Mouse (Mus musculus) kidney, embryonic 14.5 days (tissue): ENCODE data around the gene Cdca7l. TPM values are rescaled to one million over a fixed set of nuclear protein-coding genes. Genes with fewer than 3 reads are reported as not detected.

Experiments
- ATAC-seq: fragments of 200-750 bp; cut with Nextera tagmentation; 2 replicates; pipeline ENCODE4 v1.8.0; 2017; ENCODE audit warnings: moderate number of reproducible peaks, mild to moderate bottlenecking, moderate TSS enrichment, moderate library complexity; ENCODE audit not compliant: low FRiP score, low TSS enrichment
- H3K27ac ChIP-seq: fragments of 300-500 bp; sonication (generic); 2 replicates; pipeline ENCODE4 v1.5.1; 2014; ENCODE audit warnings: low read depth, mild to moderate bottlenecking, low read length, moderate library complexity, mixed read lengths
- H3K27me3 ChIP-seq: fragments of 300-500 bp; sonication (generic); 2 replicates; pipeline ENCODE4 v1.6.1; 2014; ENCODE audit warnings: mild to moderate bottlenecking, low read length; ENCODE audit not compliant: control insufficient read depth, insufficient read depth
- H3K36me3 ChIP-seq: fragments of 300-500 bp; sonication (generic); 2 replicates; pipeline ENCODE4 v1.6.1; 2014; ENCODE audit warnings: low read length, mixed read lengths; ENCODE audit not compliant: control insufficient read depth, insufficient read depth
- H3K4me1 ChIP-seq: fragments of 300-500 bp; sonication (generic); 2 replicates; pipeline ENCODE4 v1.6.1; 2014; ENCODE audit warnings: low read length, mixed read lengths; ENCODE audit not compliant: control insufficient read depth, insufficient read depth
- H3K4me2 ChIP-seq: fragments of 300-500 bp; sonication (generic); replicated peaks from 2 replicates; pipeline ENCODE4 v1.6.1; 2014; ENCODE audit warnings: low read depth, mild to moderate bottlenecking, low read length
- H3K4me3 ChIP-seq: fragments of 300-500 bp; sonication (generic); 2 replicates; pipeline ENCODE4 v1.5.1; 2014; ENCODE audit warnings: mild to moderate bottlenecking, low read length
- H3K9ac ChIP-seq: fragments of 300-500 bp; sonication (generic); 2 replicates; pipeline ENCODE4 v1.6.1; 2014; ENCODE audit warnings: low read depth, mild to moderate bottlenecking, low read length, moderate library complexity
- H3K9me3 ChIP-seq: fragments of 300-500 bp; sonication (generic); 2 replicates; pipeline ENCODE4 v1.6.1; 2016; ENCODE audit warnings: low read length; ENCODE audit not compliant: control insufficient read depth
- WGBS: fragments of 180-500 bp; shearing (Covaris S2); extraction: QIAGEN DNeasy Blood & Tissue Kit; methylation state at CpG from one replicate; pipeline ENCODE4 v1.1.7; 2014; 5-methylcytosine and 5-hydroxymethylcytosine counted together
- polyA plus RNA-seq: library from polyadenylated mRNA; unstranded; fragments of >200 nt; fragmentation: Nextera tagmentation; extraction: Ambion mirVana; gene quantifications from 2 replicates; pipeline ENCODE4 v1.2.1, GENCODE M21; 2014

Cdca7l gene
- polyA plus RNA-seq, 1 experiment from 2014 or later: 69.9 TPM

GRCm38 (mm10) chr12:117842676-117843075 lies 38.6 kb downstream of the Cdca7l start:
- H3K27ac ChIP-seq: no peak overlapping the region
- H3K36me3 ChIP-seq: no peaks in the 10 kb centered on the region
- 0 out of 2 replicates have a peak, but pooled peaks cover 4% of the 10 kb centered on the region for H3K4me1 ChIP-seq
- ATAC-seq: no peak
- H3K4me3 ChIP-seq: no peak overlapping the region
- 91% methylated on average over 1 of the region's 1 CpGs for WGBS
- H3K4me2 ChIP-seq: no peak overlapping the region
- H3K9me3 ChIP-seq: no peaks in the 10 kb centered on the region
- H3K9ac ChIP-seq: no peak overlapping the region
- H3K27me3 ChIP-seq: no peaks in the 10 kb centered on the region

- peak; percentile 95 for ATAC-seq
- H3K9me3 ChIP-seq: no peaks in the 10 kb centered on the region
- H3K36me3 ChIP-seq: no peaks in the 10 kb centered on the region
- 0 out of 2 replicates have a peak, but pooled peaks cover 4% of the 10 kb centered on the region for H3K4me1 ChIP-seq
- H3K4me2 ChIP-seq: peak overlapping the region; percentile 84
- peak overlapping the region; percentile 90 for H3K9ac ChIP-seq
- peak overlapping the region; percentile 74 for H3K27ac ChIP-seq
- under 1% methylated on average over 68 of the region's 75 CpGs for WGBS
- H3K4me3 ChIP-seq: peak overlapping the region; percentile 82
- H3K27me3 ChIP-seq: no peaks in the 10 kb centered on the region
These were observed 39.4 kb downstream of the Cdca7l start for GRCm38 (mm10) chr12:117843302-117844074.

- H3K27ac ChIP-seq: peak overlapping the region; percentile 74
- peak overlapping the region; percentile 82 for H3K4me3 ChIP-seq
- H3K4me2 ChIP-seq: peak overlapping the region; percentile 84
- no peak for ATAC-seq
- H3K27me3 ChIP-seq: no peaks in the 10 kb centered on the region
- peak overlapping the region; percentile 90 for H3K9ac ChIP-seq
- H3K36me3 ChIP-seq: no peaks in the 10 kb centered on the region
- WGBS: under 1% methylated on average over 15 of the region's 15 CpGs
- 0 out of 2 replicates have a peak, but pooled peaks cover 4% of the 10 kb centered on the region for H3K4me1 ChIP-seq
- H3K9me3 ChIP-seq: no peaks in the 10 kb centered on the region
These were observed 40.0 kb downstream of the Cdca7l start for GRCm38 (mm10) chr12:117844075-117844408.

- 0 out of 2 replicates have a peak, but pooled peaks cover 4% of the 10 kb centered on the region for H3K4me1 ChIP-seq
- peak overlapping the region; percentile 84 for H3K4me2 ChIP-seq
- H3K9me3 ChIP-seq: no peaks in the 10 kb centered on the region
- WGBS: 27% methylated on average over 2 of the region's 2 CpGs
- peak overlapping the region; percentile 82 for H3K4me3 ChIP-seq
- peak overlapping the region; percentile 90; the same call in 1 of the 2 replicates for H3K9ac ChIP-seq
- no peak for ATAC-seq
- no peaks in the 10 kb centered on the region for H3K36me3 ChIP-seq
- no peak overlapping the region for H3K27ac ChIP-seq
- H3K27me3 ChIP-seq: no peaks in the 10 kb centered on the region
These were observed 40.8 kb downstream of the Cdca7l start for GRCm38 (mm10) chr12:117844917-117845316.

- ATAC-seq: no peak
- Histone ChIP-seq H3K36me3 (no peaks in the 10 kb centered on the region; the same call in 1 of the 2 replicates), H3K9ac (no peak overlapping the region), H3K27ac (no peak overlapping the region), H3K9me3 (no peaks in the 10 kb centered on the region), H3K4me2 (no peak overlapping the region), H3K27me3 (no peaks in the 10 kb centered on the region), H3K4me1 (0 out of 2 replicates have a peak, but pooled peaks cover 4% of the 10 kb centered on the region), H3K4me3 (no peak overlapping the region)
- 93% methylated on average over 6 of the region's 6 CpGs for WGBS
These were observed 44.5 kb downstream of the Cdca7l start for GRCm38 (mm10) chr12:117848621-117849020.

- Histone ChIP-seq H3K27ac (no peak overlapping the region), H3K9me3 (no peaks in the 10 kb centered on the region), H3K36me3 (no peaks in the 10 kb centered on the region; the same call in 1 of the 2 replicates), H3K4me1 (no peaks in the 10 kb centered on the region), H3K4me3 (no peak overlapping the region), H3K27me3 (no peaks in the 10 kb centered on the region), H3K4me2 (no peak overlapping the region), H3K9ac (no peak overlapping the region)
- no peak for ATAC-seq
- 67% methylated on average over 10 of the region's 10 CpGs for WGBS
These were observed 46.4 kb downstream of the Cdca7l start for GRCm38 (mm10) chr12:117850472-117850871.

GRCm38 (mm10) chr12:117853316-117853715 lies 49.2 kb downstream of the Cdca7l start:
- Histone ChIP-seq H3K9me3 (no peaks in the 10 kb centered on the region), H3K9ac (no peak overlapping the region), H3K27ac (no peak overlapping the region), H3K36me3 (no peaks in the 10 kb centered on the region; the same call in 1 of the 2 replicates), H3K4me2 (no peak overlapping the region), H3K4me1 (no peaks in the 10 kb centered on the region), H3K4me3 (no peak overlapping the region), H3K27me3 (no peaks in the 10 kb centered on the region)
- peak; percentile 63; the same call in 1 of the 2 replicates for ATAC-seq
- WGBS: 29% methylated on average over 6 of the region's 6 CpGs

GRCm38 (mm10) chr12:117857023-117857422 lies 52.9 kb downstream of the Cdca7l start:
- ATAC-seq: no peak
- no peak overlapping the region for H3K4me3 ChIP-seq
- no peak overlapping the region for H3K4me2 ChIP-seq
- H3K9me3 ChIP-seq: no peaks in the 10 kb centered on the region
- H3K27ac ChIP-seq: no peak overlapping the region
- no peaks in the 10 kb centered on the region for H3K36me3 ChIP-seq
- no peaks in the 10 kb centered on the region for H3K27me3 ChIP-seq
- no peaks in the 10 kb centered on the region for H3K4me1 ChIP-seq
- no peak overlapping the region for H3K9ac ChIP-seq
- 81% methylated on average over 9 of the region's 9 CpGs for WGBS

- no peaks in the 10 kb centered on the region for H3K9me3 ChIP-seq
- no peak overlapping the region for H3K4me2 ChIP-seq
- H3K27me3 ChIP-seq: no peaks in the 10 kb centered on the region
- H3K4me3 ChIP-seq: no peak overlapping the region
- ATAC-seq: no peak
- 85% methylated on average over 6 of the region's 6 CpGs for WGBS
- no peaks in the 10 kb centered on the region for H3K4me1 ChIP-seq
- H3K9ac ChIP-seq: no peak overlapping the region
- H3K36me3 ChIP-seq: no peaks in the 10 kb centered on the region
- H3K27ac ChIP-seq: no peak overlapping the region
These were observed 53.8 kb downstream of the Cdca7l start for GRCm38 (mm10) chr12:117857884-117858283.
